Mouse (Mus musculus) MEL (cell line): ENCODE results near the gene Tbca.

Source experiments
- CTCF ChIP-seq, 3 experiments: IDR thresholded peaks in 2 of 3; conservative IDR thresholded peaks in 1 of 3; 2 replicates each; pipeline ENCODE4 v1.5.1; 2011 to 2012; ENCODE audit warnings: low read length in 3 of 3, low read depth in 2 of 3, mild to moderate bottlenecking in 2 of 3, improper control_type of control experiment in 1 of 3, inconsistent platforms in 1 of 3, mixed read lengths in 1 of 3, moderate library complexity in 1 of 3; ENCODE audit not compliant: control insufficient read depth in 1 of 3, insufficient read depth in 1 of 3, poor library complexity in 1 of 3, severe bottlenecking in 1 of 3
- ELF1 ChIP-seq: IDR thresholded peaks from 2 replicates; pipeline ENCODE4 v1.6.1; 2014; ENCODE audit warnings: low read depth, mild to moderate bottlenecking, inconsistent platforms, low read length, improper control_type of control experiment, moderate library complexity
- EP300 ChIP-seq, 2 experiments: IDR thresholded peaks; 2 replicates each; pipeline ENCODE4 v1.6.1; 2011; ENCODE audit warnings: improper control_type of control experiment in 2 of 2, low read length in 2 of 2, low read depth in 1 of 2, mild to moderate bottlenecking in 1 of 2
- GABPA ChIP-seq: IDR thresholded peaks from 2 replicates; pipeline ENCODE4 v1.6.1; 2012; ENCODE audit warnings: low read depth, mild to moderate bottlenecking, inconsistent platforms, low read length, improper control_type of control experiment, moderate library complexity
- GATA1 ChIP-seq: IDR thresholded peaks from 2 replicates; pipeline ENCODE4 v1.6.1; 2011; ENCODE audit warnings: low read depth, low read length, improper control_type of control experiment
- MXI1 ChIP-seq: IDR thresholded peaks from 2 replicates; pipeline ENCODE4 v1.6.1; 2011; ENCODE audit warnings: mild to moderate bottlenecking, low read depth, low read length, improper control_type of control experiment
- MYC ChIP-seq: IDR thresholded peaks from 2 replicates; pipeline ENCODE4 v1.6.1; 2011; ENCODE audit warnings: low read depth, mild to moderate bottlenecking, low read length, improper control_type of control experiment, moderate library complexity
- POLR2A ChIP-seq, 2 experiments: IDR thresholded peaks; 2 replicates each; pipeline ENCODE4 v1.6.1; 2011 to 2012; ENCODE audit warnings: low read length in 2 of 2, mild to moderate bottlenecking in 2 of 2, control low read depth in 1 of 2, improper control_type of control experiment in 1 of 2, low read depth in 1 of 2, moderate library complexity in 1 of 2; ENCODE audit not compliant: control insufficient read depth in 1 of 2, insufficient read depth in 1 of 2, poor library complexity in 1 of 2
- POLR2AphosphoS2 ChIP-seq: IDR thresholded peaks from 2 replicates; pipeline ENCODE4 v1.6.1; 2011; ENCODE audit warnings: low read length, improper control_type of control experiment
- TAL1 ChIP-seq: IDR thresholded peaks from 2 replicates; pipeline ENCODE4 v1.6.1; 2012; ENCODE audit warnings: mild to moderate bottlenecking, inconsistent platforms, low read length, moderate library complexity, mixed read lengths
- TBP ChIP-seq: IDR thresholded peaks from 2 replicates; pipeline ENCODE4 v1.8.0; 2011; ENCODE audit warnings: low read depth, low read length, improper control_type of control experiment
- USF1 ChIP-seq: IDR thresholded peaks from 2 replicates; pipeline ENCODE4 v1.6.1; 2014; ENCODE audit warnings: low read depth, mild to moderate bottlenecking, inconsistent platforms, low read length, improper control_type of control experiment, moderate library complexity
- ZMIZ1 ChIP-seq: IDR thresholded peaks from 2 replicates; pipeline ENCODE4 v1.6.1; 2012; ENCODE audit warnings: low read depth, mild to moderate bottlenecking, inconsistent platforms, low read length, improper control_type of control experiment, moderate library complexity

DNA sequence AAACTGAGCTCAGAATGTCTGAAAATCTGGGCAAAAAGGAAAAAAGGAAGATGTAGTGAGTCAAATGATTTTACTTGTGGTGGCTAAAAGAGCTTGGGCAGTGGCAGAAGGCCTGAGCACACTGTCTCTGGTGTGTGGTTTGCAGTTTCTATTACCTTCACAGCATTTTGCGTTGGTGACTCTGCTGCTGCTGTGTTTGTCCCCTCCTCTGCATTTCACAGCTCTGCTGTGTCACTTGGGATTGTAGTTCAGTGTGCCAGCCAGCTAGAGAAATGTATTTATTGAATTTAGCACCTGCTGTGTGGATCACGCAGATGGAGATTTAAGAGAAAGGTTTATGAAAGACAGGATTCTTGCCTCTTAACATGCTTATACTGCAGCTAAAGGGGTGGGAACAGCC lies 1.8 kb upstream of the Tbca start:
- no peak for TF ChIP-seq CTCF (IDR thresholded peaks at IDR 0.05 in 2 of 3, conservative IDR thresholded peaks at IDR 0.05 in 1 of 3; ENCODE audit: control insufficient read depth in 1 of 3, insufficient read depth in 1 of 3, low read depth in 2 of 3, low read length in 3 of 3, poor library complexity in 1 of 3, severe bottlenecking in 1 of 3)
- TF ChIP-seq GATA1: no peak
- TF ChIP-seq USF1: no peak
- TF ChIP-seq GABPA: no peak
- TF ChIP-seq POLR2AphosphoS2: no peak
- TF ChIP-seq ZMIZ1: no peak
- no peak for TF ChIP-seq POLR2A (IDR thresholded peaks at IDR 0.05; ENCODE audit: control insufficient read depth in 1 of 2, insufficient read depth in 1 of 2, low read depth in 1 of 2, low read length in 2 of 2, poor library complexity in 1 of 2)
- no peak for TF ChIP-seq EP300 (IDR thresholded peaks at IDR 0.05; ENCODE audit: low read depth in 1 of 2, low read length in 2 of 2)
- no peak for TF ChIP-seq ELF1
- no peak for TF ChIP-seq TBP
- TF ChIP-seq TAL1: no peak
- TF ChIP-seq MYC: no peak
- no peak for TF ChIP-seq MXI1
